Mouse (Mus musculus) CD4-positive helper T cell, adult 2 months (primary cell): ENCODE results near the gene Adrm1.

ENCODE experiments used
- DNase-seq: peaks from one replicate; pipeline ENCODE4 v3.0.0-alpha.2; 2012; ENCODE audit warnings: low read depth, missing footprints, low spot score

Gene Adrm1

GRCm38 (mm10) chr2:180217587-180217986 lies 46.3 kb downstream of the Adrm1 start:
- no peak for DNase-seq

- DNase-seq, result no peak
Measured at GRCm38 (mm10) chr2:180218241-180218640, 47.0 kb downstream of the Adrm1 start.

- no peak for DNase-seq
Measured at GRCm38 (mm10) chr2:180218677-180219076, 47.4 kb downstream of the Adrm1 start.

- DNase-seq, result no peak
Measured at GRCm38 (mm10) chr2:180219145-180219943, 48.1 kb downstream of the Adrm1 start.

- DNase-seq, result no peak
Measured at GRCm38 (mm10) chr2:180220165-180220564, 48.9 kb downstream of the Adrm1 start.

GRCm38 (mm10) chr2:180221051-180221450 lies 49.8 kb downstream of the Adrm1 start:
- no peak for DNase-seq

GRCm38 (mm10) chr2:180222250-180222649 lies 51.0 kb downstream of the Adrm1 start:
- no peak for DNase-seq

GRCm38 (mm10) chr2:180224647-180225043 lies 53.4 kb downstream of the Adrm1 start:
- DNase-seq, result no peak

GRCm38 (mm10) chr2:180225044-180225761 lies 53.9 kb downstream of the Adrm1 start:
- DNase-seq, result peak; percentile 36
